Mouse (Mus musculus): ENCODE measurements around the gene Wdr54.

DNA sequence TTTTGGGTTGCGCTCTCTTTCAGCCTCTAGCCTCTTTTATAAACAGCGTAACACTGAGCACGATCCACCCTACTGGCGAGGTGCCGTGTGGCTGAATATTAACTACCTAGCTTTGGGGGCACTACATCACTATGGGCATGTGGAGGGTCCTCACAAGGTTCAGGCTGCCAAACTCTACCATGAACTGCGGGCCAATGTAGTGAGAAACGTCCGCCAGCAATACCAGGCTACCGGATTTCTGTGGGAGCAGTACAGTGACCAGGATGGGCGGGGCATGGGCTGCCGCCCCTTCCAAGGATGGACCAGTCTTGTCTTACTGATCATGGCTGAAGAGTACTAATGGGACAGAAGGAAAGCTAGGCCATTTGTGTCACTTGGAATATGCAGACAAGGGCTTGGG, 37.8 kb downstream of the Wdr54 start:
- TF ChIP-seq CTCF (IDR thresholded peaks at IDR 0.05; ENCODE audit: borderline replicate concordance, control insufficient read depth, extremely low read depth, insufficient read depth, low read length, poor library complexity) = no peak
- TF ChIP-seq POLR2A (IDR thresholded peaks at IDR 0.05; ENCODE audit: control insufficient read depth, extremely low read depth, insufficient read depth, low read length, poor library complexity) = no peak

Data from thymus, adult 2 months (tissue).